Mouse (Mus musculus): ENCODE results near the gene Psmd8.
A peak's percentile ranks its signal among the peaks of the same experiment; 100 is the strongest.
"Not testable (repeated sequence)": the region's sequence is repeated elsewhere in the genome, so short reads cannot be mapped to it uniquely, and the experiment has no call there.

The Psmd8 gene

DNA sequence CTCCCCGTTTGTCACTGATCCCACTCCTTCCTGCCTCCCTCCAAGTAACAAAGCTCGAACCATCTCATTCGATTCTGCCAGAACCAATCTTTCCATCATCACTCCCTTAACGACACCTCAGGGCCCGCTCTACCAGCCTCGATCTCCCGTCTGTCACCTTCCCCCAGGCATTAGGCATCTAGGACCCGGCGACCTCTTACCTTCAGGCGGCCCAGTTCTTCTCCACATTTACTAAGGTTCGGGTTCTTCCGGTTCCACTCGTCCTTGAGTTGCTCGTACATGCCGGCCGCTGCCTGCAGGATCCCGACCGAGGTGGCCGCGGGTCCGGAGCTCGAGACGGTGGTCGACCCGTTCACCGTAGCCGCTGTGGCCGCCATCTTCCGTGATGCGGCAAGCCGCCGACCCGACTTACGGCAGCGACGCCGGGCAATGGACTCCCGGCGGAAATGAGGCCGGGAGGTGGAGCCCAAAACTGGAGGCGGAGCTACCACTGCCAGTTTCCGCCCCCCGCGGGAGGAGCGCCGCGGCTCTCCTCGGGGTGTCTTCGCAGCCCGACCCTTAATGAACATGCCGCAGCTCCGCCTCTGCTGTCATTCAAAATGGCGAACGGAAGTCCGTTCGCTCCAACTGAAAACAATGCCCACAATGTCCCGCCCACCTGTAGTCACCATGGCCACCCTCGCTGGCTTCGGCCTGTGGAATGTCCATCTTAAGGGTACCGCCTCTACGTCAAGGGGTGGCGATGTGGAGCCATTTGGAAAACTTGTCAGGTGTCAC, at the start of gene Psmd8:
Gene Psmd8, minus strand, starts transcription at position 625 of the 777 bp plus-strand sequence.
- DNase-seq (ENCODE audit: low read depth) = peak; percentile 94

DNA sequence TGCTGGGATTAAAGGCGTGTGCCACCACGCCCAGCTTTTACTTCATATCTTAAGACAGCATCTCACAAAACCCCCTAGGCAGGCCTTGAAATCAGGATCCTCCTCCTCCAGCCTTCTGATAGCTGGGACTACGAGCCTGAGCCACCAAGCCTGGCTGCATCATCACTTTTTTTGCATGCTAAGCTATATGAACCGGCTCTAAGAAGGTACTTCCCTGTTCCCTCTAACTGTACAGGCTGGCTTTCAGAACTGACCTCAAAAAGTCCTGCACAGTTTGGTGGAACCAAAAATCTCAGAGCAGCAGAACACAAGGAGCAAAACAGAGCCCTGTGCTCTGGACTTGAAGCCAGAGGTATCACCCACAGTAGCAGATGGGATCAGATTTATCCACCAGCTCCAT, 47.7 kb upstream of the Psmd8 start:
- no peak for DNase-seq (ENCODE audit: low read depth)

DNA sequence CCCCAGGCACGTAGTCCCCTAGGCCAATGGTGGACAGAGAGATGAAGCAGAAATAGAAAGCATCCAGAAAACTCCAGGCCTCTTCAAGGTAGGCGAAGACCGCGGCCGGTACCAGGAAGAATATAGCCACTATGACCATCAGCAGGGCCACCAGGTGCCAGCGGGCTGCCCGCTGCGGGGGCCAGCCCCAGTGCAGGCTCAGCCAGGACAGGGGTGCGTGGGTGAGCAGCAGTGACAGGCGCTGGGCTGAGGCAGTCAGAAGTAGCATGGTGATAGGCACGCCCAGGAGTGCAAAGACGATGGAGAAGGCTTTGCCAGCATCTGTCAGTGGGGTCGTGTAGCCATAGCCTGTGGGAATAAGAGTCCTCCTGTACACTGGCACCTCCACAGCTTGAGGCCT, 45.0 kb upstream of the Psmd8 start:
- DNase-seq (ENCODE audit: low read depth) = no peak

DNA sequence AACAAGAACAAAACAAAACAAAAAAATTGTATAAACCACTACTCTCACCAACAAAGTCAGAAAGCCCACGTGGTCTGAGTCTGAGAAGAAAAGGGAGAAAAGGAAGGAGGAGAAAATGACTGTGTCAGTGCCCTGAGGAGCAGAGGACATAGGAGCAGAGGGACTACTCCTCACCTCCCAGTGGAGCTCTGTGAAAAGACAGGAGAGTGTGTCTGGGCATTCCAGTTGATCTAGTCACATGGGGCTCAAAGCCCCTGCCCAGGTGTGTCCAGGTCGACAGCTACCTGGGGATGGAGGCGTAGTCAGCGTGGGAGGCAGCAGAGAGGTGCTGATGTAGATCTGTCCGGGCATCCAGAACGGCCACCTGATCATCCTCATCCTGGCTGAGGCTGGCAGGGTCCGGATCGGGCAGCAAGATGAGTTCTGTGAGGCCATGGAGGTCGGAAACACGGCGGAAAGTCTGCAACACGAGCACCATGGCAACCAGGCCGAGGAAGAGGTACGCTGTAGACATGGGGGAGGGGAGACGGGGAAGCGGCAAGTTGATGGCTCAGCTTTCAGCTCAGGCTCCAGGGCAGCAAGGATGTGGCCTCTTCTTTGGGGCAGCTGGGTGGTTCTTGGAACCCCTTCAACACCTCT, 44.4 kb upstream of the Psmd8 start:
- DNase-seq (ENCODE audit: low read depth) = no peak

DNA sequence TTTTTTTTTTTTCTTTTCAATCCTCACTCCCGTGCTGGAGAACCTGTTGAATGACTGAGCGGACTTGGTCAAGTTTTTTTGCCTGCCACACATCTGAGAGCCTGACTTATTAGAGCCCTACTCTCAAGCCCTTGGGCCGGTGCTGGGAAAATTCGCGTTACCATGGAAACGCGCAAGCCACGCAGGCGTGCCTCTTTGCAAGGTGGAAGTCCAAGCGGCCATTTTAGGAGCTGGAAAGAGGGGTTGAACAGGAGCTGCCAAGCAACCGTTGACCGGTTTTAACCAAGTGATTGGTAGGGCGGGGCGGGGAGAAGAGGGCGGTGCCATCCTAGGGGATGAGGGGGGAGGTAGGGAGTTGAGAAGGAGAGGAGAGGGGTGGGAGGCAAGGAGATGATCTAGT, 34.3 kb upstream of the Psmd8 start:
- DNase-seq (ENCODE audit: low read depth) = no peak

DNA sequence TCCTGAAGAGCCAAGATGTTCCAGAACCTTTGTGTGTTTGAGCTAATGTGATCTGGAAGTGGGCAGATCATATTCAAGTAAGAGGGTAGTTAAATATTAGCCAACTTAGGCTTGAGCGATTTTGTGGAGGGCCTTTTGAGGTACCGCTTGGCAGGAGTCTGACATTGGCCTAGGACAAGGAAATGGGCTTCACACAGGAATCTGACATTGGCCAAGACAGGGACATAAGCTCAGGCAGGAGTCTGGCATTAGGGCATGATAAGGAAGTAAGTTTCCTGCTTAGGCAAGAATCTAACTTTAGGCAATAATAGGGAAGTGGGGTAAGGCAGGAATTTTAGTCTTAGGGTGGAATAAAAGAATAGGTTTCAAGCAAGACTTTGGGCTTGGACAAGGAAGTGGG, 33.7 kb upstream of the Psmd8 start:
- no peak for DNase-seq (ENCODE audit: low read depth)

DNA sequence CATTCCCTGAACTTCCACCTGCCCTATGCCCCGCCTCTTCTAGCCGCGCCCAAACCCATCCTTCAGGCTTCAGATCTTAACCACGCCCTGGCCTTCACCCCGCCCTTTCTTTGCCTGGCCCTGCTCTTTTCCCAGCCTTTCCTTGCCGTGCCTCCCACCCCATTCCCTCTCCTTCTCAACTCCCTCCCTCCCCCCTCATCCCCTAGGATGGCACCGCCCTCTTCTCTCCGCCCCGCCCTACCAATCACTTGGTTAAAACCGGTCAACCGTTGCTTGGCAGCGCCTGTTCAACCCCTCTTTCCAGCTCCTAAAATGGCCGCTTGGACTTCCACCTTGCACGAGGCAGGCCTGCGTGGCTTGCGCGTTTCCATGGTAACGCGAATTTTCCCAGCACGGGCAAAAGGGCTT, 33.2 kb upstream of the Psmd8 start, which contains the start of gene Catsperg1:
Gene Catsperg1, minus strand, starts transcription at position 361 of the 408 bp plus-strand sequence.
- no peak for DNase-seq (ENCODE audit: low read depth)

DNA sequence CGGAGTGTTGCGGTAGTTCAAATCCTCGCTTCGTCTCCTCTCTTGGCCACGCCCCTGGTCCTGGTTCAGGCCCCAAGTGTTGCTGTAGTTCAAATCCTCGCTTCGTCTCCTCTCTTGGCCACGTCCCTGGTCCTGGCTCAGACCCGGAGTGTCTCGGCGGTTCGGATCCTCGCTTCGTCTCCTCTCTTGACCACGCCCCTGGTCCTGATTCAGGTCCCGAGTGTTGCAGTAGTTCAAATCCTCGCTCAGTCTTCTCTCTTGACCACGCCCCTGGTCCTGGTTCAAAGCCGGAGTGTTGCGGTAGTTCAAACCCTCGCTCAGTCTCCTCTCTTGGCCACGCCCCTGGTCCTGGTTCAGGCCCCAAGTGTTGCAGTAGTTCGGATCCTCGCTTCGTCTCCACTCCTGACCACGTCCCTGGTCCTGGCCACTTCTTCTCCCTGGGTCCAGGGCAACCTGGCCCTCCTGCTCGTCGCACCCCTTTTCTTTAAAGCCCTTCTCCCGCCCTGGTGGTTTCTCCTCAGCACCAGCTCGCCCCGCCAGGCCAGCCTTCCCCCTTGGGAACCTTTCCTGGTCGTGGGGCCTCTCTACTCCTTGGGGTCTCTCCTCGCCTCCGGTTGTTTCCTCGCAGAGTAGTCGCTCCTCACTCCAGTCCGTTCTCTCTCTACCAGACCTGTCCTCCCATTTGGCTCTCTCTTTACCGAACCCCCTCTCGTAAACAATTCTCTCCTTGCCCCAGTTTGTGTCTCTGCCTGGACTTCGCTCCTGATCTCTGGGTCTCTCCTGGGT, 32.5 kb upstream of the Psmd8 start:
- not testable (repeated sequence) for DNase-seq (ENCODE audit: low read depth)

DNA sequence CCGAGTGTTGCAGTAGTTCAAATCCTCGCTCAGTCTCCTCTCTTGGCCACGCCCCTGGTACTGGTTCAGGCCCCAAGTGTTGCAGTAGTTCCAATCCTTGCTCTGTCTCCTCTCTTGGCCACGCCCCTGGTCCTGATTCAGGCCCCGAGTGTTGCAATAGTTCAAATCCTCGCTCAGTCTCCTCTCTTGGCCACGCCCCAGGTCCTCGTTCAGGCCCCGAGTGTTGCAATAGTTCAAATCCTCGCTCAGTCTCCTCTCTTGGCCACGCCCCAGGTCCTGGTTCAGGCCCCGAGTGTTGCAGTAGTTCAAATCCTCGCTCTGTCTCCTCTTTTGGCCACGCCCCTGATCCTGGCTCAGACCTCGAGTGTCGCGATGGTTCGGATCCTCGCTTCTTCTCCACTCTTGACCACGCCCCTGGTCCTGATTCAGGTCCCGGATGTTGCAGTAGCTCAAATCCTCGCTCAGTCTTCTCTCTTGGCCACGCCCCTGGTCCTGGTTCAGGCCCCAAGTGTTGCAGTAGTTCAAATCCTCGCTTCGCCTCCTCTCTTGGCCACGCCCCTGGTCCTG, 31.8 kb upstream of the Psmd8 start:
- peak; percentile 34 for DNase-seq (ENCODE audit: low read depth)

DNA sequence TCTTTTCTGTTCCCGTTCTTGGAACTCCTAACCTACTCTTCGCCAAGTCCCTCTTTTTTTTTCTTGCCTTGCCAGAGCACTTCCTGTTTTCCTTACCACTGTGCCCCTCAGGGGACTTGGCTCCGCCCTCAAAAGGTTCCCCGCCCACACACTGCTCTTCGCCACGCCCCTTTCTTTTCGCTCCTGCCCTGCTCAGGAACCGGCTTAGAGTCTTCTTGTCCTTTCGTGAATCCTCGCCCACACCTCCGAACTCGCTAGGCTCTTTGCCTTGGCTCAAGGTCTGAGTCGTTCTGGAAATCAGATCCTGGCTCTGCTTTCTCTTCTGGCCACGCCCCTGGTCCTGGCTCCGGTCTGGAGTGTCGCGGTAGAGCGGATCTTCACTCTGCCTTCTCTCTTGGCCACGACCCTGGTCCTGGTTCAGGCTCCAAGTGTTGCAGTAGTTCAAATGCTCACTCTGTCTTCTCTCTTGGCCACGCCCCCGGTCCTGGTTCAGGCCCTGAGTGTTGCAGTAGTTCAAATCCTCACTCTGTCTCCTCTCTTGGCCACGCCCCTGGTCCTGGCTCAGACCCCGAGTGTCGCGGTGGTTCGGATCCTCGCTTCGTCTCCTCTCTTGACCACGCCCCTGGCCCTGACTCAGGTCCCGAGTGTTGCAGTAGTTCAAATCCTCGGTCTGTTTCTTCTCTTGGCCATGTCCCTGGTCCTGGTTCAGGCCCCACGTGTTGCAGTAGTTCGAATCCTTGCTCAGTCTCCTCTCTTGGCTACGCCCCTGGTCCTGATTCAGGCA, 31.1 kb upstream of the Psmd8 start:
- peak; percentile 85 for DNase-seq (ENCODE audit: low read depth)

DNA sequence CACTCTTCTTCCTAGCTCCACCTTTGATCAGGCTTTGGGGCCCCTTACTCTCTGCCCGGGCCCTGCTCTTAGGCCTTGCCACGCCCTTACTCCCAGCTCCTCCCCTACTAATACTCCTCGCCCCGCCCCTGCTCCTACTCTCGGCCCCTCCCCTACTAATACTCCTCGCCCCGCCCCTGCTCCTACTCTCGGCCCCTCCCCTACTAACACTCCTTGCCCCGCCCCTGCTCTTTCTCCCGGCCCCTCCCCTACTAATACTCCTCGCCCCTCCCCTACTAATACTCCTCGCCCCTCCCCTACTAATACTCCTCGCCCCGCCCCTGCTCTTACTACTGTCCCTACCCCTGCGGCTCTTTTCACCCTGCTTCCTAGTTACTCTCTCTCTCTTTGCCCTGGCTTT, 30.5 kb upstream of the Psmd8 start:
- DNase-seq (ENCODE audit: low read depth) = peak; percentile 29

DNA sequence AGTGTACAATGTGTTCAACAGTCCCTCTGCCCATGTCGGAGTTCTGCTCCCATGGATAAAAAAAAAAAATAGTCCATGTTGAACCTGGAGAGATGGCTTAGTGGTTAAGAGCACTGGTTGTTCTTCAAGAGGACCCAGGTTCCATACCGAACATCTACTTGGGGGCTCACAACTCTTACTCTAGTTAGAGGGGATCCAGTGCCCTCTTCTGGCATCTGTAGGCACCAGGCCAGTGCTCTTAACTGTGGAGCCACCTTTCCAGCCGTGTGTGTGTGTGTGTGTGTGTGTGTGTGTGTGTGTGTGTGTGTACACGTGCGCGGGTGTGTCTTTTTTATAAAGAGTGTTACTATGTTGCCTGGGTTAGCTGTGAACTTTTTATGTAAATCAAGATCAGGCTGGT, 22.1 kb upstream of the Psmd8 start:
- DNase-seq (ENCODE audit: low read depth) = no peak

DNA sequence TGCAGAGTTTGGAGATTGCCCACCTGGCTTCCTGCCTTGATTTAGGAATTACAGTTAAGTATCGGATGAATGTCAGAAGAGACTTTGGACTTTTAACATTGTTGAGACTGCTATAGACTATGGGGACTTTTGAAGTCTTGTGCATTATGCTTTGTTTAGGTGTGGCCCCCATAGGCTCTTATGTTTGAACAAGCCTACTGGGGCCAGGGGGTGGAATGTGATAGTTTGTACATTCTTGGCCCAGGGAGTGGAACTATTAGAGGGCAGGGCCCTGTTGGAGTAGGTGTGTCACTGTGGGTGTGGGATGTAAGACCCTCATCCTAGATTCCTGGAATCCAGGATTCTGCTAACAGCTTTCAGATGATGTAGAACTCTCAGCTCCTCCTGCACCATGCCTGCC, 13.7 kb upstream of the Psmd8 start:
- DNase-seq (ENCODE audit: low read depth) = not testable (repeated sequence)

DNA sequence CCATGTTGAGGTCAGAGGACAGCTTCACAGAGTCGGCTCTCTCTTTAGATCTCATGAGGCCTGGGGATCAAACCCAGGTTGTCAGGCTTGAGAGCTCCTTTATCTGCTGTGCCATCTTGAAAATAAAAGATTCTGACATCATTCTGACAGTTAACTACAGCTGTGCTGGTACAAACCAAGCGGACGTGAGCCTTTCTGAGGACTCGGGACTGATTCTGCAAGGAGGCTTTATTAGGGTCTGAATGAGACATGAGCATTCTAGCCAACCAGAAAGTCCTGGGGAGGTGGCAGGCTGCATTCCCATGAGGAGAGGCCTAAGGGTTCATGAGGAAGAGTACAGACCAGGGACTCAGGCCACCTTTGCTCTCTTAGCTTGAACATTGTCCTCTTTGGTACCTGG, 822 bp upstream of the Psmd8 start:
- not testable (repeated sequence) for DNase-seq (ENCODE audit: low read depth)

DNA sequence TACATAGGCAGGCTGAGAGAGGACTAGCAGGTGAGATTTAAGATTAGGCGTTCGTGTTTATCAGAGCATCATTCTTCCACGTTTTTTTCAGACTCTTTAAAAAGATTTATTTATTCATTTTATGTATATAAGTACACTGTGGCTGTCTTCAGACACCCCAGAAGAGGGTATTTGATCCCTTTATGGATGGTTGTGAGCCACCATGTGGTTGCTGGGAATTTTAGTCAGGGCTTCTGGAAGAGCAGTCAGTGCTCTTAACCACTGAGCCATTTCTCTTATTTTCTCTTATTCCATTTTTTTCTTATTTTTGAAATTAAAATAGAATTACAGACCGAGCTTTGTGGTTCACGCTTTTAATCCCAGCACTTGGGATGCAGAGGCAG, 344 bp upstream of the Psmd8 start:
- DNase-seq (ENCODE audit: low read depth) = no peak

DNA sequence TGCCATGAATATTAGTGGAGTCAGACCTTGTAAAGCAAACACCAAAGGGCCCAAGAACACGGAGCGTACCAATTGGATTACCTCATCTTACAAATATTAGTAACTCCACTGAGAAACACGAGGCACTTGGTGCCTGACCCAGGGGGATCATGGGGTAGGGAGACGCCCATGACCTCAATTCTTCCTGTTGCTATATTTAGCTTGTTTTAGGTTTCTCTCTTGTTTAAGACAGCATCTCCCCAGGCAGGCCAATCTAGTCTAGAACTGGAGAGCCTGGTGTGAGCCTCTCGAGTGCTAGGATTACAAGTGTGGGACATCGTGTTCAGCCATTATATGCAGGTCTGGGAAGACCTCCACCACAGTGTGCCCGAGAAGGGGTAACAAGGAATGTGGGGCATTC, 1.2 kb downstream of the Psmd8 start:
- DNase-seq (ENCODE audit: low read depth) = no peak

DNA sequence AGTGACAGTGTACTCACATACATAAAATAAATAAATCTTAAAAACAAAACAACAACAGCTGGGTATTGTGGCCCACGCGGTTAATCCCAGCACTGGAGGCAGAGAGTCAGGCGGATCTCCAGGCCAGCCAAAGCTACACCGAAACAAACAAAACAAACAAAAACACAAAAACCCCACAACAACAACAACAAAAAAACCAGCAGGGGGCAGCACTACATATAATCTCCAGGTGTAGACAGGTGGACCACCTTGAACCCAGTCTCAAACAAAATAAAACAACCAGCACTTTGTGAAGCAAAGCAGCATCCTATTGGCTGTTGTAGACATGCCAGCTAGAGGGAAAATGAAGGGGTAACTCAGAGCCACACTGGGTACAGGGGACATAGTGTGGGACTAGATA, 2.4 kb downstream of the Psmd8 start:
- DNase-seq (ENCODE audit: low read depth) = no peak

DNA sequence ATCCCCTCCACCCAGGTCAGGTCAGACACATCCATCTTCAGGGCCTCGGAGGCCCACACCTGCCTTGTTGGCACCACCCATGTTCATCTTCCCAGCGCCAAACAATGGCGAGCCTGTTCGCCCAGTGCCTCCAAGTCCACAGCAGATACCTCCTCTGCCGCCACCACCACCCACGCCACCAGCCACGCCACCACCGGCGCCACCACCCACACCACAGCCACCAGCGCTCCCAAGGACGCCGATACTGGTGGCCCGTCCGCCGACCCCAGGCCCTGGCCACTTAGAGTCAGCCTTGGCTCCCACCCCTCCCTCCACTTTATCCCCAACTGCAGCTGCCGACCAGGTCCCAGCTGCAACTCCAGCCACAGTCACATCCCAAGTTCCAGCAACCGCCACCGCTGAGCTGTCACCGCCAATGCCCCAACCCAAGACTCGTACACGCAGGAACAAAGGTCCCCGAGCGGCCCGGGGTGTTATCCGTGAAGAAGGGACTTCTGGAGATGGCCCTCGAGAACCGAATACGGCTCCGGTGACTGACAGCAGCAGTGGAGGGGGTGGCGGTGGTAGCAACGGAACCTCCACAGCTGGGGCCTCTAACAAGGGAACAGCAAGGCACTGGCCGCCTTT, 8.0 kb downstream of the Psmd8 start:
- DNase-seq (ENCODE audit: low read depth) = no peak

DNA sequence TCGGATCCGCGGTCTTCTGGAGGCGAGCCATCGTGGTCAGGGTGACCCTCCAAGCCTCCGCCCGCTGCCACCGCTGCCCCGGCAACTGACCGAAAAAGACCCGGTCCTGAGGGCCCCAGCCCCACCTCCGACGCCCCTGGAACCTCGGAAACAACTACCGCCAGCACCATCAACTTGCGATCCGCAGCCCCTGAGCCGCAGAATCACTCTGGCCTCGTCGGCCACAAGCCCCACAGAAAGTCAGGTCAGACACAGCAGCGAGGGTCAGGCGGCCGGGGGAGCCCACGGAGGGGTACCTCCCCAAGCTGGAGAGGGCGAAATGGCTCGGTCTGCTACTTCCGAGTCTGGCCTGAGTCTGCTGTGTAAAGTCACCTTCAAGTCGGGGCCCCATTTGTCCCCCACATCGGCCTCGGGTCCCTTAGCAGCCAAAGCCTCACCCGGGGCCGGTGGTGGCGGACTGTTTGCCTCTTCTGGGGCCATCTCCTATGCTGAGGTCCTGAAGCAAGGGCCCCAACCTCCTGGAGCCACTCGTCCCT, 8.9 kb downstream of the Psmd8 start:
- no peak for DNase-seq (ENCODE audit: low read depth)

DNA sequence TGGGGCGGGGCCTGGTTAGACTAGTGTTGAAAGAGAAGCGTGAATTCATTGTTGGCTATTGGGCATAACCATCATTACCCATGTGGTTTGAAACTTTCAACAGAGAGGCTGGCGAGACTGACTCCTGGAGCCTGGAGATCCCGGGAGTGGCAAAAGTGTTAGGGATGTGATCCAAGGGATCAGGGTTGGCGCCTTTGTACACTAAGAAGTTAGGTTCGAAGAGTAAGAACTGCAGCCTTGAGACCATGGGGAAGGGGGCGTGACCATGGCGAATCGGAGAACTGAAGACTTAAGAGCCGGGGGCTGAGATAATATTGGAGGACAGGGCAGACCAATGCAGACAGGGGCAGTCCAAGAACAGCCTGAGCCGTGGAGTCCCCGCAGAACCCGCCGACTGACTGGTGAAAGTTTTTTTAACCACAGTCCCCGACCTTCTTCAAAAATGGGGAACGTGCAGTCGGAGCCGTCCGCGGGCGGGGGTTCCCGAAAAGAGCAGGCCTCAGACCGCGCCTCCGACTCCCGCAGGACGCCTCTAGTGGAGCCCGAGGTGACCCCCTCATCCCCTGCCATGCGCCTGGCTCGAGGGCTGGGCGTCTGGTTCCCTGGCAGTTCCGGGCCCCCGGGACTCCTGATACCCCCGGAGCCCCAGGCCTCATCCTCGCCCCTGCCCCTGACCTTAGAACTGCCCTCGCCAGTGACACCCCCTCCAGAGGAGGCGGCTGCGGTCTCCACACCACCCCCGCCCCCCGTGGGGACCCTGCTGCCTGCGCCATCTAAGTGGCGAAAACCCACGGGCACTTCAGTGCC, 9.5 kb downstream of the Psmd8 start:
- DNase-seq (ENCODE audit: low read depth) = no peak

All from c-Kit-positive CD71-positive TER-119-negative erythroid progenitor cells, embryonic 14.5 days (primary cell).